Comparison of ENCODE assay signal across 10 mouse cellular contexts in the genomic region with DNA sequence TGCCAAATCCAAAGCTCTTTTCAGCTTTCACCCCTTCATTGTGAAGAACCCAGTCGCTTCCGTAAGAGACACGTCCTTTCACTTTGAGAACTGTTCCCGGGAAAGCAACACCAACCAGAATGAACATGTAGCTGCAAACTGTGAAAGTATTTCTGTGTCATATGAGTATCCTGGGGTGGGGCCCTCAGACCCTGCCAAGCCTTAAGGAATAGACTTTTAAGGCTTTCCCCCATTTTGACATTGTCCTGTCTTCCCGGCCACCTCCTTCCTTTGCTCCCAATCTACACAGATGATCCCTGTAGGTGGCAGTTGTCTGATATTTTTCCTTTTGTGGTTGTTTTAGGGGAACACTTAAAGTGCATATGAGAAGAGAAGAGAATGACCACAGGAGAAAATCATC. TPM values are rescaled to one million over a fixed set of nuclear protein-coding genes. Genes with fewer than 3 reads are reported as not detected.
DNase-seq lines count a peak whose midpoint lies in the region; ATAC-seq and TF ChIP-seq lines count a peak whose summit lies in the region.
"Had no signal": no experiment of that assay in that cellular context is flagged by ENCODE, and none has a peak within 500 bp of the region (broad histone marks: within the 10 kb centered on the region; RNA-seq: fewer than 3 reads in every experiment).

No protein-coding gene starts in this region.

- H3K9ac ChIP-seq in heart, adult 2 months (ENCODE audit: low read depth, low read length), result peak overlapping the region; percentile 61
- peak overlapping the region; percentile 72 for H3K9ac ChIP-seq in forebrain, postnatal 0 days
- H3K9ac ChIP-seq in midbrain, embryonic 16.5 days (ENCODE audit: low read depth, low read length), result peak overlapping the region; percentile 71

- TF ChIP-seq POLR2A in heart, adult 2 months (IDR thresholded peaks at IDR 0.05; ENCODE audit: insufficient read depth, low read depth, low read length), result no peak
- TF ChIP-seq POLR2A in brain, embryonic 14.5 days (IDR thresholded peaks at IDR 0.05; ENCODE audit: borderline replicate concordance, extremely low read depth, insufficient read depth, insufficient read length, poor library complexity, severe bottlenecking), result no peak

- no peak for TF ChIP-seq EP300 in heart, adult 2 months (IDR thresholded peaks at IDR 0.05; ENCODE audit: insufficient read depth, low read depth, low read length)

- H3K79me2 ChIP-seq in heart, adult 2 months (replicated peaks; ENCODE audit: control insufficient read depth, insufficient read depth, low read length), result no peaks in the 10 kb centered on the region

- peak; percentile 30 to 40 for DNase-seq in heart, adult 2 months
- no peak for DNase-seq in heart, embryonic 10.5 days (ENCODE audit: low spot score)
- DNase-seq in brain, embryonic 14.5 days (ENCODE audit: low read depth), result peak; percentile 84
- DNase-seq in forebrain, postnatal 0 days, result peak; percentile 78
- no peak for DNase-seq in thymus, adult 18-20 months
- no peak for DNase-seq in kidney, postnatal 36 days

- H3K4me3 ChIP-seq in heart, adult 2 months, result peak overlapping the region; percentile 42
- H3K4me3 ChIP-seq in heart, embryonic 10.5 days, result no peak overlapping the region
- H3K4me3 ChIP-seq in forebrain, postnatal 0 days (ENCODE audit: low read depth, low read length), result peak overlapping the region; percentile 37
- H3K4me3 ChIP-seq in midbrain, embryonic 16.5 days (ENCODE audit: low read depth, low read length), result peak overlapping the region; percentile 43

- H3K36me3 ChIP-seq in heart, adult 2 months (ENCODE audit: control insufficient read depth, insufficient read depth, low read length), result no peaks in the 10 kb centered on the region; the same call in 1 of the 2 replicates
- peaks cover 6% of the 10 kb centered on the region; the same call in 1 of the 2 replicates for H3K36me3 ChIP-seq in heart, embryonic 10.5 days
- no peaks in the 10 kb centered on the region; the same call in 1 of the 2 replicates for H3K36me3 ChIP-seq in forebrain, postnatal 0 days (ENCODE audit: insufficient read depth)
- H3K36me3 ChIP-seq in midbrain, embryonic 16.5 days (ENCODE audit: control insufficient read depth, insufficient read depth, low read length), result peaks cover 5% of the 10 kb centered on the region; the same call in 1 of the 2 replicates

- peak overlapping the region; percentile 85 for H3K27ac ChIP-seq in heart, adult 2 months
- no peak overlapping the region for H3K27ac ChIP-seq in heart, embryonic 10.5 days
- peak overlapping the region; percentile 91 for H3K27ac ChIP-seq in forebrain, postnatal 0 days (ENCODE audit: low read depth, low read length)
- peak overlapping the region; percentile 91 for H3K27ac ChIP-seq in midbrain, embryonic 16.5 days (ENCODE audit: low read length)

- intact Hi-C loops in heart, adult 2 months (cut with DNase I), result loop anchor here (5.0 kb wide), 2 partner anchors 46 to 269 kb away; no protein-coding TSS in a partner anchor

- peak overlapping the region; percentile 48 for H3K4me2 ChIP-seq in forebrain, postnatal 0 days (ENCODE audit: low read depth)
- H3K4me2 ChIP-seq in midbrain, embryonic 16.5 days (ENCODE audit: low read length), result peak overlapping the region; percentile 49

- peaks cover 6% of the 10 kb centered on the region for H3K4me1 ChIP-seq in heart, adult 2 months (ENCODE audit: control insufficient read depth, insufficient read depth, low read length)
- peaks cover 5% of the 10 kb centered on the region; the same call in 1 of the 2 replicates for H3K4me1 ChIP-seq in heart, embryonic 10.5 days
- no peaks in the 10 kb centered on the region for H3K4me1 ChIP-seq in forebrain, postnatal 0 days (ENCODE audit: insufficient read depth)
- peaks cover 9% of the 10 kb centered on the region; the same call in 1 of the 2 replicates for H3K4me1 ChIP-seq in midbrain, embryonic 16.5 days (ENCODE audit: control insufficient read depth, insufficient read depth, low read length)

- H3K27me3 ChIP-seq in heart, adult 2 months (ENCODE audit: control insufficient read depth, insufficient read depth, low read length), result no peaks in the 10 kb centered on the region
- no peaks in the 10 kb centered on the region for H3K27me3 ChIP-seq in heart, embryonic 10.5 days (ENCODE audit: insufficient read depth, poor library complexity, severe bottlenecking)
- H3K27me3 ChIP-seq in forebrain, postnatal 0 days (ENCODE audit: insufficient read depth, low read length), result no peaks in the 10 kb centered on the region
- H3K27me3 ChIP-seq in midbrain, embryonic 16.5 days (ENCODE audit: control insufficient read depth, insufficient read depth, low read depth, low read length), result no peaks in the 10 kb centered on the region

- H3K9me3 ChIP-seq in heart, embryonic 10.5 days, result no peaks in the 10 kb centered on the region
- H3K9me3 ChIP-seq in forebrain, postnatal 0 days (ENCODE audit: low read length), result no peaks in the 10 kb centered on the region
- no peaks in the 10 kb centered on the region for H3K9me3 ChIP-seq in midbrain, embryonic 16.5 days (replicated peaks; ENCODE audit: control insufficient read depth, low read length, poor library complexity, severe bottlenecking)

- TF ChIP-seq CTCF in heart, adult 2 months (IDR thresholded peaks at IDR 0.05), result 0 out of 2 replicates have a peak, but pooled peaks have one; percentile 12
- TF ChIP-seq CTCF in brain, embryonic 14.5 days (IDR thresholded peaks at IDR 0.05; ENCODE audit: borderline replicate concordance, extremely low read depth, insufficient read depth, insufficient read length), result no peak
- TF ChIP-seq CTCF in forebrain, postnatal 0 days (IDR thresholded peaks at IDR 0.05; ENCODE audit: low read depth), result peak; percentile 19; the same call in 1 of the 2 replicates

- WGBS in heart, adult 2 months, result 50% methylated on average over 5 of the region's 5 CpGs
- WGBS in heart, embryonic 10.5 days, result 89% methylated on average over 5 of the region's 5 CpGs
- 9% methylated on average over 5 of the region's 5 CpGs for WGBS in forebrain, postnatal 0 days
- 31% methylated on average over 5 of the region's 5 CpGs for WGBS in midbrain, embryonic 16.5 days

- peak; percentile 30 for ATAC-seq in forebrain, postnatal 0 days
- no peak for ATAC-seq in midbrain, embryonic 16.5 days
- no peak for ATAC-seq in CD4-positive, CD25-positive, alpha-beta regulatory T cell, adult 4 months

RNA-seq across cellular contexts. Expression of gene Gm11146, which starts 5.3 kb away (rescaled TPM):
- not detected for total RNA-seq in heart, adult 2 months (2021)
- not detected in 2 replicates for polyA plus RNA-seq in heart, adult 2 months (2012; rRNA removed)
- polyA plus RNA-seq in heart, embryonic 10.5 days (2016; fragmentation: Nextera tagmentation; extraction: Ambion mirVana), result not detected in 2 replicates
- polyA plus RNA-seq in brain, embryonic 14.5 days (2012; rRNA removed), result not detected in 2 replicates
- total RNA-seq in forebrain, postnatal 0 days (2014; rRNA removed), result not detected in 2 replicates
- polyA plus RNA-seq in forebrain, postnatal 0 days (2015; fragmentation: Nextera tagmentation; extraction: Ambion mirVana), result not detected in 2 replicates
- not detected in 2 replicates for polyA plus RNA-seq in midbrain, embryonic 16.5 days (2015; fragmentation: Nextera tagmentation; extraction: Ambion mirVana)
- polyA plus RNA-seq in CD4-positive, CD25-positive, alpha-beta regulatory T cell, adult 4 months (2017; shearing (Covaris generic)), result not detected
- polyA plus RNA-seq: frontal cortex, adult 2 months; limb, embryonic 11.5 days had no signal

Comparison
In these comparisons a context has a peak if more than half of its experiments do, and no peak if none do; other contexts are left out.
1. DNase-seq: peak in heart, adult 2 months (2 of 2), brain, embryonic 14.5 days (single experiment) and forebrain, postnatal 0 days (single experiment); none in heart, embryonic 10.5 days (single experiment), thymus, adult 18-20 months (0 of 2) and kidney, postnatal 36 days (0 of 2).
2. Peak in every context shown above with its lines, with median percentiles within 50 percentile points of each other: H3K9ac ChIP-seq.